Mouse (Mus musculus): ENCODE data around the gene Hdac10.
A peak's percentile ranks its signal among the peaks of the same experiment; 100 is the strongest.

Gene Hdac10

GRCm38 (mm10) chr15:89123595-89123994 is 4.9 kb downstream of the Hdac10 start:
- DNase-seq (ENCODE audit: low spot score) = no peak

GRCm38 (mm10) chr15:89122649-89123366 is 5.7 kb downstream of the Hdac10 start, which contains the start of gene Tubgcp6:
Tubgcp6 (minus strand) TSS chr15:89123112.
- peak; percentile 85 for DNase-seq (ENCODE audit: low spot score)

GRCm38 (mm10) chr15:89118007-89118406 is 10.5 kb downstream of the Hdac10 start:
- DNase-seq (ENCODE audit: low spot score) = no peak

GRCm38 (mm10) chr15:89110147-89110546 is 18.4 kb downstream of the Hdac10 start:
- no peak for DNase-seq (ENCODE audit: low spot score)

DNA sequence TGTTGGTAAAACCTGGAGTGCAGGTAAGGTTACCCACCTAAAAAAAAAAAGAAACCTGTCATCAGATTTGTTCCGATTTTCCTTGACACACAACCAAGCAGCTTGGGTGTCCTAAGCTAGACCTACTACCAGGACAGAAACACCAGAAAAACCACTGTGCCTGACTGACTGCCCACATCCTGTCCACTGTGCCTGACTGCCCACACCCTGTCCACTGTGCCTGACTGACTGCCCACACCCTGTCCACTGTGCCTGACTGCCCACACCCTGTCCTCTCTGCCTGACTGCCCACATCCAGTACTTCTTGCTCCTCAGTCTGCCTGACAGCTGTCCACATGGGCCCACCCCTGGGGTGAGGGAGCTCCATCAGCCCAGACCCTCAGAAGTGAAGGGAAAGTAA is 21.5 kb downstream of the Hdac10 start:
- no peak for DNase-seq (ENCODE audit: low spot score)

- DNase-seq (ENCODE audit: low spot score) = no peak
These were observed 22.4 kb downstream of the Hdac10 start for GRCm38 (mm10) chr15:89106073-89106472.

DNA sequence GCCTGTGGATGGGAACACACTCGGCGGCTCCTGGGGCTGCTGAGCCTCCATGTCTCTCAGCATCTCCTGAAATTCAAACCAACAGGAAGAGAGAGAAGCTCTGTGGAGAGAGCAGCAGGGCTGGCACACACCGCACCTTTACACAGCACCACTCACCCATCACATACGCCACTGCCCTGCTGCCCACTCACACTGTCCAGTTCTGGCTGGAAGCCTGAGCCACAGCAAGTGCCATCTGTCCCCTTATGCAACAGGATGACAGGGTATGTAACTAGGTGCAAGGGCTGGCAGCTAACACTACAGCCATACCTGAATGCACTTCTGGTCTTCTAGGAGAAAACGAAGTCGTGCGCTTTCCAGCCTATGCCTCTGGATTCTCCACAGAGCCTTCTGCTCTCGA is 24.1 kb downstream of the Hdac10 start:
- DNase-seq (ENCODE audit: low spot score) = no peak

DNA sequence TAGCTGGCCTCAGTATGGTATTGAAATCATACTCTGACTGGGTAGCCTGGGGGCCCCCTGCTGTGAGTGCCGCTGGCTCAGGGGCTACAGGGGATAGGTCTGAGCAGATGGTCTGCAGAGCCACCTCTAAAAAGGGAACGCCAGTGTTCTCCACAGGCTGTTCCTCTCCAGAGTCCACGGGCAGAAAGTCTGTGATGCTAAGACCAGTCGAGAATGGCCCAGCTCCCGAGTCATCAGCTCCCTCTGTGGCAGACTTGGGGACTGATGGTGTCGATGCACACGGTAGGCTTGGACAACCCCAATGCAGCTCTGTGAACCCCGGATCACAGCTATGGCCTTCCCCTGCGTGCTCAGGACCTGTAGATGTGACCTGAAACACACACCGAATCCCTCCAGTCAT is 24.6 kb downstream of the Hdac10 start:
- DNase-seq (ENCODE audit: low spot score) = no peak

GRCm38 (mm10) chr15:89102646-89103045 is 25.9 kb downstream of the Hdac10 start:
- no peak for DNase-seq (ENCODE audit: low spot score)

- no peak for DNase-seq (ENCODE audit: low spot score)
These were observed 27.7 kb downstream of the Hdac10 start for GRCm38 (mm10) chr15:89100823-89101222.

- no peak for DNase-seq (ENCODE audit: low spot score)
These were observed 29.9 kb downstream of the Hdac10 start for GRCm38 (mm10) chr15:89098616-89099015.

GRCm38 (mm10) chr15:89097450-89097849 is 31.1 kb downstream of the Hdac10 start:
- no peak for DNase-seq (ENCODE audit: low spot score)

DNA sequence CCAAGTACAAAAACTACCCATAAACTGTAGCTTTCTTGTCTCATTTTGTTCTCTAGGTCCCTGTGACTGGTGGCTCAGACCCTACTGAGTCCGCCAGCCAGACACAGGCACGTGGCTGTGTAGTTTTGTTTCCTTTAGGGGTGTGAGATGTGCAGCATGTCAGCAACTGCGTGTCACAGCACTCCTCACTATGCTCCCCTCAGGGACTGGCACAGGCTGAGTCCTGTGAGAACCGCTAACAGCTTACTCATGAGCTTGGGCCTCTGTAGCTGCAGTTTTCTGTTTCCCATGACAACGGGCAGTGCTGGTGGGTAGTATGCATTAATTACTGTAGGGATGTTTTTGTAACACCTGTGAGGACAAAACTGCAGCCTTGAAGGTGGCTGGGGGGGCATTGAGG is 36.3 kb downstream of the Hdac10 start:
- DNase-seq (ENCODE audit: low spot score) = no peak

GRCm38 (mm10) chr15:89090662-89091061 is 37.8 kb downstream of the Hdac10 start:
- no peak for DNase-seq (ENCODE audit: low spot score)

- DNase-seq (ENCODE audit: low spot score) = no peak
These were observed 39.0 kb downstream of the Hdac10 start for GRCm38 (mm10) chr15:89089248-89090051.

DNA sequence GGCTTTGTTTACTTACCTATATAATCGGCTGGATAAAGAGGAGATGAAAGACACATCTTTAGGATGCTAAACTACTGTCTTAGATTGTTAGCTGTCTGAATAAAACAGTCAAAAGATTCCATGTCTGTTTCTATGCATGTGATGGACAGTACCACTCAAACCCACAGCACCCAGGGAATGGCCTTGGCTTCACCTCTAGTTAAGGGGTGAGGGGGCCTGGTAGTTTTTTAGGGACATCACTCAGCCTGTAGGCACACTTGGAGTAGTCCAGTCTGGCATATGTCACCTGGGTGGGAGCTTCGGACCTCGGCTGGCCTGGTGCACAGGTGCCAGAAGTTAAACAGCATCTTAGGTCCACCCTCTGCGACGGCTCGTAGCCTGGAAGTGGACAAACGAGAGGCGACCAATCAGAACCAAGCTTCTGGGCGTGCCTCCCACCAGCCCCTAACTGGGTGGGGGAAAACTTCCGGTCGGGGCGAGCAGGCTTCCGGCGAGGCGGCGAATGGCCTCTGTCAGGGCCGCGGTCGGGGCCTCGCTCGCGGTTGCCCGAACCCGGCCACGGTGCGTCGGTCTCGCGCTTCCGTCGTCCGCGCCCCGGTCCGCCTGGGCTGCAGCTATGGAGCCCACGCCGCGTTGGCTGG is 39.8 kb downstream of the Hdac10 start, which contains the start of gene Selenoo:
Gene Selenoo, plus strand, starts transcription at position 478 of the 641 bp plus-strand sequence.
- peak; percentile 63 for DNase-seq (ENCODE audit: low spot score)

- no peak for DNase-seq (ENCODE audit: low spot score)
These were observed 43.7 kb downstream of the Hdac10 start for GRCm38 (mm10) chr15:89084826-89085225.

DNA sequence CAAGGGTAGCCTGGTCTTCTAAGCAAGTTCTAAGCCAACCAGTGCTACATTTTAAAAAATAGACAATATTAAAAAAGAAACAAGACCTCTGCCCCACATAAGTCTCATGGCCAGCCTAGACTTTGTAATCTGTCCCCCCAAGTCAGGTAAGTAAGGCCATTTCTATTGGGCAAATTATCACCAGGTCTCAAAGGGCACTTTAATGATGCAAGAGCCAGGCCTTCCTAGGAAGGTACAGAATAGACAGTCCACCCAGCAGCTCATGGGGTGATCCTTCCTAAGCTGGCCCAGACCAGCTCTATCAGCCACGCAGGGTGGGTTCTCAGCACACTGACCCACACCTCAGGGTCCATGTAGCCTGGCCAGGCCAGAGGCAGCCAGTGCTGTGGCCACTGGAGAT is 44.6 kb downstream of the Hdac10 start:
- no peak for DNase-seq (ENCODE audit: low spot score)

DNA sequence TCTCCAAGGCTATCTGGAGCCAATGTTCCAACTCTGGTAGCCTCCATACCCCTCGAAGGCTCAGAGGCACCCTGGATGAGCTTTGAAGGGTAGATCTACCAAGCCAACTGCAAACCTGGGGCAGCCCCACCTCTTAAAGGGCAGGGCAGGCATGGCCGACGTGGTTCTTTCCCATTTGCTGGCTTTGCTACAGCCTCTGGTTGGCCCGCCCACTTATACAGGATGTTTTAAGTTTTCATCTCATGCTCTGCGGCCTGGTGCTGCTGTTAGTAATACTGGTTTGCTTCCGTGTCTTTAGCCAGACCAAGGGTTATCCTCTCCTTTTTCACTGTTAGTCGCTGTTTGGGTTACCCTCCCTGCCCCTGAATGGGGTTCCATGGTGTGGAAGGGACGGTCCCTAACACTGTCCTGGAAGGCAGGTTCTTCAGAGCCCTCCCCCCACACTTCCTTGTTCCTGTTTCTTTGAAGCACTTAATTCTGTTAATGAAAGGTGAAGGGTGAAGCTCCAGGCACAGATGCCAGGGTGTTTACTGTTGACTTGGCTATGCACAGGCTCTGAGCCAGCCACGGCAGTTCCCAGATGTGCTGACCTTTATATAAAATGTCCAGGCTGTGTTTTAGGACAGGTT is 50.2 kb downstream of the Hdac10 start:
- DNase-seq (ENCODE audit: low spot score) = no peak

GRCm38 (mm10) chr15:89076156-89076731 is 52.3 kb downstream of the Hdac10 start:
- no peak for DNase-seq (ENCODE audit: low spot score)

- peak; percentile 41 for DNase-seq (ENCODE audit: low spot score)
These were observed 52.9 kb downstream of the Hdac10 start for GRCm38 (mm10) chr15:89075478-89076147.
